Mouse (Mus musculus): Measurements from ENCODE around the gene Srebf1. TPM values are rescaled to one million over a fixed set of nuclear protein-coding genes. Genes with fewer than 3 reads are reported as not detected.

The Srebf1 gene
- polyA plus RNA-seq, 1 experiment from 2014 or later, result 61.9 TPM

- peak; percentile 2; the same call in 1 of the 2 replicates for ATAC-seq (ENCODE audit: insufficient number of reproducible peaks, insufficient read depth, low FRiP score, low TSS enrichment, low read depth)
- Histone ChIP-seq H3K27me3 (no peaks in the 10 kb centered on the region), H3K36me3 (0 out of 2 replicates have a peak, but pooled peaks cover 4% of the 10 kb centered on the region), H3K4me1 (peaks cover 95% of the 10 kb centered on the region), H3K4me2 (peak overlapping the region; percentile 100), H3K27ac (peak overlapping the region; percentile 89), H3K4me3 (peak overlapping the region; percentile 66), H3K9ac (peak overlapping the region; percentile 81), H3K9me3 (no peaks in the 10 kb centered on the region)
- under 1% methylated on average over 71 of the region's 71 CpGs for WGBS
Observed at GRCm38 (mm10) chr11:60176182-60176974, 46.0 kb downstream of the Srebf1 start.

GRCm38 (mm10) chr11:60175371-60176181 is 46.8 kb downstream of the Srebf1 start:
- no peaks in the 10 kb centered on the region for H3K27me3 ChIP-seq
- WGBS, result under 1% methylated on average over 65 of the region's 66 CpGs
- ATAC-seq (ENCODE audit: insufficient number of reproducible peaks, insufficient read depth, low FRiP score, low TSS enrichment, low read depth), result no peak
- H3K4me1 ChIP-seq, result peaks cover 90% of the 10 kb centered on the region
- 0 out of 2 replicates have a peak, but pooled peaks cover 4% of the 10 kb centered on the region for H3K36me3 ChIP-seq
- peak overlapping the region; percentile 89 for H3K27ac ChIP-seq
- peak overlapping the region; percentile 81 for H3K9ac ChIP-seq
- no peaks in the 10 kb centered on the region for H3K9me3 ChIP-seq
- H3K4me3 ChIP-seq, result peak overlapping the region; percentile 66
- H3K4me2 ChIP-seq, result peak overlapping the region; percentile 100

- 69% methylated on average over 10 of the region's 10 CpGs for WGBS
- ATAC-seq (ENCODE audit: insufficient number of reproducible peaks, insufficient read depth, low FRiP score, low TSS enrichment, low read depth), result no peak
- H3K9ac ChIP-seq, result no peak overlapping the region
- no peaks in the 10 kb centered on the region for H3K36me3 ChIP-seq
- no peak overlapping the region for H3K4me3 ChIP-seq
- H3K27ac ChIP-seq, result no peak overlapping the region
- no peaks in the 10 kb centered on the region for H3K9me3 ChIP-seq
- peaks cover 79% of the 10 kb centered on the region for H3K4me1 ChIP-seq
- no peaks in the 10 kb centered on the region for H3K27me3 ChIP-seq
- H3K4me2 ChIP-seq, result no peak overlapping the region
Observed at GRCm38 (mm10) chr11:60173606-60174184, 48.7 kb downstream of the Srebf1 start.

GRCm38 (mm10) chr11:60172074-60172473 is 50.3 kb downstream of the Srebf1 start:
- no peak overlapping the region for H3K27ac ChIP-seq
- no peaks in the 10 kb centered on the region for H3K9me3 ChIP-seq
- 77% methylated on average over 3 of the region's 3 CpGs for WGBS
- H3K9ac ChIP-seq, result peak overlapping the region; percentile 21; the same call in 1 of the 2 replicates
- H3K36me3 ChIP-seq, result no peaks in the 10 kb centered on the region
- no peak for ATAC-seq (ENCODE audit: insufficient number of reproducible peaks, insufficient read depth, low FRiP score, low TSS enrichment, low read depth)
- no peaks in the 10 kb centered on the region for H3K27me3 ChIP-seq
- H3K4me2 ChIP-seq, result no peak overlapping the region
- no peak overlapping the region for H3K4me3 ChIP-seq
- H3K4me1 ChIP-seq, result peaks cover 79% of the 10 kb centered on the region

- WGBS, result 27% methylated on average over 9 of the region's 9 CpGs
- H3K9ac ChIP-seq, result peak overlapping the region; percentile 12; the same call in 1 of the 2 replicates
Observed at GRCm38 (mm10) chr11:60168780-60169179, 53.6 kb downstream of the Srebf1 start.

GRCm38 (mm10) chr11:60165076-60165475 is 57.3 kb downstream of the Srebf1 start:
- Histone ChIP-seq H3K9me3 (no peaks in the 10 kb centered on the region), H3K9ac (no peak overlapping the region), H3K27ac (no peak overlapping the region), H3K36me3 (peaks cover 16% of the 10 kb centered on the region), H3K4me3 (no peak overlapping the region), H3K4me2 (no peak overlapping the region), H3K4me1 (peaks cover 86% of the 10 kb centered on the region), H3K27me3 (no peaks in the 10 kb centered on the region)
- 49% methylated on average over 5 of the region's 5 CpGs for WGBS
- ATAC-seq (ENCODE audit: insufficient number of reproducible peaks, insufficient read depth, low FRiP score, low TSS enrichment, low read depth), result no peak

More at GRCm38 (mm10) chr11:60168780-60169179, 53.6 kb downstream of the Srebf1 start:
- Histone ChIP-seq H3K9me3 (no peaks in the 10 kb centered on the region), H3K36me3 (no peaks in the 10 kb centered on the region), H3K4me1 (peaks cover 73% of the 10 kb centered on the region), H3K4me2 (no peak overlapping the region), H3K4me3 (no peak overlapping the region), H3K27me3 (no peaks in the 10 kb centered on the region), H3K27ac (peak overlapping the region; percentile 16; the same call in 1 of the 2 replicates)
- no peak for ATAC-seq (ENCODE audit: insufficient number of reproducible peaks, insufficient read depth, low FRiP score, low TSS enrichment, low read depth)

- no peak for ATAC-seq (ENCODE audit: insufficient number of reproducible peaks, insufficient read depth, low FRiP score, low TSS enrichment, low read depth)
- no peak overlapping the region for H3K9ac ChIP-seq
- WGBS, result 71% methylated on average over 6 of the region's 6 CpGs
- no peak overlapping the region for H3K27ac ChIP-seq
- H3K27me3 ChIP-seq, result no peaks in the 10 kb centered on the region
- H3K4me3 ChIP-seq, result no peak overlapping the region
- no peaks in the 10 kb centered on the region for H3K9me3 ChIP-seq
- H3K36me3 ChIP-seq, result peaks cover 22% of the 10 kb centered on the region
- H3K4me2 ChIP-seq, result no peak overlapping the region
- H3K4me1 ChIP-seq, result peaks cover 92% of the 10 kb centered on the region
Observed at GRCm38 (mm10) chr11:60164450-60164849, 57.9 kb downstream of the Srebf1 start.

GRCm38 (mm10) chr11:60163362-60163761 is 59.0 kb downstream of the Srebf1 start:
- H3K9ac ChIP-seq, result no peak overlapping the region
- H3K4me2 ChIP-seq, result no peak overlapping the region
- no peak overlapping the region for H3K27ac ChIP-seq
- no peak for ATAC-seq (ENCODE audit: insufficient number of reproducible peaks, insufficient read depth, low FRiP score, low TSS enrichment, low read depth)
- peaks cover 89% of the 10 kb centered on the region for H3K4me1 ChIP-seq
- no peak overlapping the region for H3K4me3 ChIP-seq
- peaks cover 23% of the 10 kb centered on the region for H3K36me3 ChIP-seq
- H3K27me3 ChIP-seq, result no peaks in the 10 kb centered on the region
- WGBS, result 90% methylated on average over 4 of the region's 4 CpGs
- H3K9me3 ChIP-seq, result no peaks in the 10 kb centered on the region

GRCm38 (mm10) chr11:60162547-60162946 is 59.8 kb downstream of the Srebf1 start:
- Histone ChIP-seq H3K27me3 (no peaks in the 10 kb centered on the region), H3K4me2 (no peak overlapping the region), H3K9me3 (no peaks in the 10 kb centered on the region), H3K4me1 (peaks cover 81% of the 10 kb centered on the region), H3K27ac (no peak overlapping the region), H3K4me3 (no peak overlapping the region), H3K36me3 (peaks cover 28% of the 10 kb centered on the region), H3K9ac (no peak overlapping the region)
- no peak for ATAC-seq (ENCODE audit: insufficient number of reproducible peaks, insufficient read depth, low FRiP score, low TSS enrichment, low read depth)
- 89% methylated on average over 1 of the region's 1 CpGs for WGBS

GRCm38 (mm10) chr11:60161146-60161874 is 61.1 kb downstream of the Srebf1 start:
- Histone ChIP-seq H3K4me1 (peaks cover 71% of the 10 kb centered on the region), H3K27me3 (no peaks in the 10 kb centered on the region), H3K9me3 (no peaks in the 10 kb centered on the region), H3K36me3 (peaks cover 37% of the 10 kb centered on the region), H3K9ac (no peak overlapping the region), H3K27ac (peak overlapping the region; percentile 33; the same call in 1 of the 2 replicates), H3K4me3 (no peak overlapping the region), H3K4me2 (no peak overlapping the region)
- no peak for ATAC-seq (ENCODE audit: insufficient number of reproducible peaks, insufficient read depth, low FRiP score, low TSS enrichment, low read depth)
- WGBS, result 59% methylated on average over 9 of the region's 9 CpGs

All from embryonic facial prominence, embryonic 13.5 days (tissue).